Mouse (Mus musculus): ENCODE results near the gene Nfasc.

Gene Nfasc

DNA sequence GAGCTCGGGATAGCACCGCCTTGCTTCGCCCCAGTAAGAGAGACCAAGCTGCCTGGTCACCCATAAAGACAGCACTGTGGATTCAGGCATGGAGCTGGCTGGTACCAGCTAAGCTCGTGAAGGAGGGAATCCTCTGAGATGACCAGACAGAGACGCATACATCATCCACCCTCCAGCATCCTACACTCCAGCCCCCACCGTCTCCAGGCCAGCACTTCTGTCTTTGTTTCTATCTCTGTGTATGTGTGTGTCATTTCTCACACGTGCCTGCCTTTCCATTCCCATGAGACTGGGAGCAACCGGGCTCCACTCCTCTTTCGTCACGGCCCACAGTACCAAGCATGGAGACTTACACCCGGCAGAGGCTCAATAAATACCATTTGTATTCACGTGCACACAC, 9.3 kb downstream of the Nfasc start:
- DNase-seq (ENCODE audit: low read depth) = no peak

DNA sequence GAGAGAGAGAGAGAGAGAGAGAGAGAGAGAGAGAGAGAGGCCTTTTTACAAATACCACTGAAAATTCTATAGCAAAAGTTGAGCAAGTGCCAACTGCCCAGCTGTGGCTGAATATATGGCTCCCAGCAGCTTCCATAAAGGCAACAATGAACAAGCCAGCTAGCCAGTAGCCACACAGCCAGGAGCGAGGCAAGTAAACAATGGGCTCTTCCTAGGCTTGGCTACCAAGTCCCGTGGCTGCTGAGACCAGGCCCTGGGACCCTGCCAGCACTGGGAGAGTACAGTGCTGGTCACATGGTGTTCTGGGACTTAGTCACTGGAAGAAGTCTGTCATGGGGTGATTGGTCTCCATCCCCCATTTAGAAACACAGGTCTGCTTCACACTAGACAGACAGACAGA, 14.0 kb downstream of the Nfasc start:
- no peak for DNase-seq (ENCODE audit: low read depth)

DNA sequence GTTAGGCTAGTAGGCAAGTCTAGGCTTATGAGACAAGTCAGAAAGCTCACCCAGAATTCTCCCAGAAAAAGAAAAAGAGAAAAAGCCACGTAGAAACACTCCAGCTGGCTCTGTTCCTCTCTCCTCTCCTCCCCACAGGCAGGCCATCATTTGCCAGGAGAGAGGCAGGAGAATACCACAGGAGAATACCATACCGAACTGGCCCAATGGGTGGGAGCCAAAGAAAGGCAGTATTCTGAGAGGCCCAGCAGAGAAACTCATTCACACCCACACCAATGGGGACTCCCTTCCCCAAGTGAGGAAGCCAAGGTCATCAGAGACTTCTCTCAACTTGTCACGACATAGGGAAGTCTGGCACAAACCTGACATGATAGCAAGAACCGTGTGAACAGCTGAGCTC, 19.2 kb downstream of the Nfasc start:
- DNase-seq (ENCODE audit: low read depth) = no peak

DNA sequence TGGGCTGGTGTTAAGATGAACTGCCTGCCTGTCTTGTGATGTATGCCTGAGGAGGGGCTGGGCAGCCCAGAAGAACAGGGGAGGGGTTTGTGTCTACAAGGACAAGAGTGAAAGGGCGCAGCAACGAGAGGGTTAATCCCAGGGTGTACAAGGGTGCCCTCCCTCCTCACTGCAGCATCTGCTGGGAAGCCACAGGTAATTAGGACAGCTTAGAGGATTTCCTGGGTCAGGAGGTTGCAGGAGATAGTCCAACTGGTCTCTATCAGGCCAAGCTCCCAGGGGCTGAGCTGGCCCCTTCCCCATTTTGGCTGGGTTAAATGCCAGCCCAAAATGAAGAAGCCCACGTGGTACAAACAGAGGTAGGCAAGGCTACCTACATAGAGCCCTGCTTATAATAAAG, 20.3 kb downstream of the Nfasc start:
- no peak for DNase-seq (ENCODE audit: low read depth)

DNA sequence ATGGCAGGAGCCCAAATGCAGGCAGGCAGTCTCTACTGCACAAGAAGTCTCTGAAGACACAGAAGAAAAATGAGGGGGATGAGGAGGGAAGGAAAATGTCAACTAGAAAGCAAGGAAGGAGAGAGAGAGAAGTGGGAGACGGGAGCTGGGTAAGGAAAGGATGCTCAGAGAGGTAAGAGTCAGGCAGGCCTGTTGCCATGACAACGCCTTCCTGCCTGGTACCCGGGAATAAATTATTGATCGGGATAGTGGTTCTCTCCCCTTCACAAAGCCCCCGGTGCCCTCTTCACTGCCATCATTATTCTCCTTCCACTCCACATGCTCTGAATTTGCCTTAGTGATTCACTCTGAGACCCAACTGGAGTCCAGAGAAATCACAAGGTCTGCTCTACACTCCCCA, 23.4 kb downstream of the Nfasc start:
- DNase-seq (ENCODE audit: low read depth) = no peak

DNA sequence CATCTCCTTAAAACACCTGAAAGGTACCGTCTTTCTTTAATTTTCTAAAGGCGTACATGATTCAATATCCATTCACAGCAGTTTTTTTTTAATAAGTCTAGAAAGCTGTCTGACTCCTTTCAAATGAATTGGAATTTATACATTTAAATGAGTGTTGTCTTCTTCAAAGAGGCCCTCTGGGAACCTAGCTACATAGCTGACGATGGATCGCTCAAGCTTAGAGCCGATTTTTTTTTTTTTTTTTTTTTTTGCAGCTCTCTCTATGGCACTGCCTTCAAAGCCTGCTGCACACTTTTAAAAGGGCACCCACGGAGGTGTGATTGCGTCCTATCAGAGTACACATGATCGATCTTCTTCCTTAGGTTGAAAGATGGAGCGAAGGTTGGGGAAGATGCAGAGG, 26.6 kb downstream of the Nfasc start:
- no peak for DNase-seq (ENCODE audit: low read depth)

DNA sequence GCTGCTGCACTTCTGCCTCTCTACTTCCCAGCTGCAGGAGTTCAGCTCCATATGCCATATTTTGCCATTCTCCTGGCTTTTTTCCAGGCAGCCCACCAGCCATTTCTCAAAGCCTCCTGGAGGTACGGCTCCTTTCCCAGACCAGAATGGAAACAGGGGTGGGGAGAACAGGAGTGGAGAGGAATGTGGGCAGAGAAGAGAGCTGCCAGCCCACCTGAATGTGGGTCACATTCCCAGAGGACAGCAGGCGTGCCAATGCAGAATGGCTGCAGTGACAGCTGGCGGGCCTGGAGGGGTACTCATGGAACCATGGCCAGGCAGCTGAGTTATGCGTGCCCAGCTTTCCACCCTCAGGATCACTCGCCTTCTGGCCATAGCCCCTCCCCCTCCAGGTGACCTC, 32.2 kb downstream of the Nfasc start:
- no peak for DNase-seq (ENCODE audit: low read depth)

DNA sequence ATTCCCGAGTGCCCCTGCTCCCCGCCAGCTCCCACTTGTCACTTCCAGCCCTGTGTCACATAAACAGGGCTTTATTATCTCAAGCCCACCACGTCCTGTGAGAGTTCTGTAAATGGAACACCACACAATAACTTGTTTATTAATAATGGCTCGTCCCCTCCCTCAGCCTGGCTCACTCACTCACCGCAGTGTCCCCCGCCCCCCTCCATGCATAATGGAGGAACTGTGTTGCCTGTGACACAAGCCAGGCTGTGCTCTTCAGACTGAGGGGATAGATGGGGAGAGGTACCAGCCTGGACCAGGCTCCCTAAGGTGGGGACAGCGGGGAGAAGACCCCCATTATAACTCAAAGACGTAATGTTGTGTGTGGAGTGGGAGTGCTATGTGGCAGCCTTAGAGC, 34.3 kb downstream of the Nfasc start:
- DNase-seq (ENCODE audit: low read depth) = no peak

DNA sequence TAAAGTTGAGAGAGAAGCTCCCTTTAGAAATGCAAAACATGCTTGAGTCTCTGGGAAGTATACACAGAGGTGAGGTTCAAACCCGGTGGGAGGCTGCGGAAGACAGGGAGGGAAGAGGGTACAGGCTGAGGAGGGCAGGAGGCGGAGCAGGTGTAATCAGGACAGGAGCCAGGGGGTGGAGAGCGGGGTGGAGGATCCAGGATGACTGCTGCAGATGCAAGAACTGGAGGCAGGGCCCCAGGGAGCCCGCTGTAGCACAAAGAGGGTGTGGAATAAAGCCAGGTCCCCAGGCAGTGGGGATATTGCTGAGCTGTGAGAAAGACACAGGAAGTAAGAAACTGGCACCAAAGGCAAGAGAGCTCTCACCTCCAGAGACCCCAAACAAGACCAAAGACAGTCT, 38.1 kb downstream of the Nfasc start:
- no peak for DNase-seq (ENCODE audit: low read depth)

DNA sequence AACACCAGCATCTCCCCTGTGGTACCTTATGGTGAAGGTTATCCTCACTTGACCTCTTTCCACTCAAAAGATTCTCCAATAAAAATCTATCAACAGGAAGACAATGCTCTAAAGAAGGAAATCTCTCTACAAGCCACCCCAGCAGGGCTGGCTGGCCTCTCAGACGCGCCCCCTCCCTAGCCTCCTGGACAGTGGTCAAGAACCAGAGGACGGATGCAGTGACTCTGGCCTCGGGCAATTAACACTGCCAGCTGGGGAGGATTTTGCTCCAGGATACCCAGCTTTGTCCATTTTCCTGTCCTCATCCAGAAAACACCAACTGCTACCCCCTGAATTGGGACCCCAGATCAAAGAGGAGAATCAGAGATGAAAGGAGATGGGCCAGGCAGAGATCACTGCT, 44.7 kb downstream of the Nfasc start:
- no peak for DNase-seq (ENCODE audit: low read depth)

DNA sequence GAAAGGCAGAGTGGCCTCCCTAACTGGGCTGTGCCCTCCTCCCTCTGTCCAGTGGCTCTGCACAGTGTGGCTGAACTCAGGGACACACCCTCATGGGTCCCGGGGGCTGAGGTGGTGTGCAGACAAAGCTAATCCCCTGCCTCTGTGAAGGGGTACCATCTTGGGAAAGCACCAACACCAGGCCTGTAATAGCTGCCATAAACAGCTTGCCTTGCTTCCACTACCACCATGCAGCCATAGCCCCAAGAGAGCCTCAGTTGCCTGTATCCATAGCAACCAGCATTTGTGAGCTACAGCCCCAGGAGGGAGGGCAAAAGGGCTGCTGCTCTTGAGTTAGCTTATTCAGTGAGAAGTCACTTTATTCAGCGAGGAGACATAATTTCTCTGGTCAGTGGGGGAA, 45.4 kb downstream of the Nfasc start:
- DNase-seq (ENCODE audit: low read depth) = no peak

DNA sequence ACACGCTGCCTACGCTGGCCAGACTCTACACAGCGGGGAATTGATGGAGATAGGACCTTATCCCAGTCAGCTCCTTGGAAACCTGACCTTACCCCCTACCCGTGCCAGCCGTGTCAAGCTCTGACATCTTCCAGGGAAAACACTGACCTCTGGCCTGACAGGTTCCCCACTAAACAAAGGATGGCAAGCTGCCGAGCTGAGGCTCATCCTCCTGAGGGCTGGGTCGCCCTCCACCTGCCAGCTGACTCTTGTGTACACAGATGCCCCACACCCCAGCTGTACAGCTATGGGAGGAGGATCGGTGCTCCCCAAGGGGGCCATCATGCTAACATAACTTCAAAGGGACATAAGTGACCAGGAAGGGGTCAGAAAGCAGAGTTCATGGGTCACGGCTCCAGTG, 47.6 kb downstream of the Nfasc start:
- no peak for DNase-seq (ENCODE audit: low read depth)

DNA sequence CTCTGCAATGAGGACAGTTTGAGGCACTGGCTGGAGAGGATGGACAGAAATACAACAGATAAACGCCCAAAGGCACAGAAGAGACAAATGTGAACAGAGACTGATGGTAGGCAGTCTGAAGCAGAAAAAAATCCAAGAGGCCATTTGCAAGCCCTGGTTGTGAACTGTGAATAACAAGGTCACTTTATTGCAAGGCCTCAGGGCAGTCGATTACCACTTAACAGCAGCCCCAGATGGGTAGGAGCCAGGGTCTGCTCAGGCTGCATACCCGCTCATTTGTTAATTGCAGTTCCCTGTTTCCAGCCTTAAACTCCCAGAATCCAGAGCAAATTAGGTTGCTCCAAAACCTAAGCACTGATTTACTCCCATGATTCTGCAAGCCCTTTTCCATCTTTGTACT, 52.4 kb downstream of the Nfasc start:
- DNase-seq (ENCODE audit: low read depth) = no peak

DNA sequence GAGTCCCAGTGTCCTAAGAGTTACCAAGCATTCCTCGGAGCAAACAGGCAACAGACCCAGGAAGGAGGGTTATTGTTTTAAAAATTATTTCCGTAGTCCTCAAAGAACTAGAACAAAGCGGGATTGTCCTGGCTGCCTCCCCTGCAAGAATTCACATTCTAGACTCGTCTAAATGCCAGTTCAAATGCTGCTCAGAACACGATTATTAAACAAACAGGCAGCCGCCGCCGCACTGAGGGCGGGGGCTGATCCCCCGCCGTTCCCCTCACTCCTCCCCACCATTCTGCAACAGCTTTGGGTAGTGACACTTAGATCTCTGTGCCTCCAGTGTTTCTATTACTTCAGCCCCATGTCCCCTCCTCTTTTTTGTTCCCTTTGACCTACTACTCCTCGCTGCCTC, 62.7 kb downstream of the Nfasc start:
- no peak for DNase-seq (ENCODE audit: low read depth)

DNA sequence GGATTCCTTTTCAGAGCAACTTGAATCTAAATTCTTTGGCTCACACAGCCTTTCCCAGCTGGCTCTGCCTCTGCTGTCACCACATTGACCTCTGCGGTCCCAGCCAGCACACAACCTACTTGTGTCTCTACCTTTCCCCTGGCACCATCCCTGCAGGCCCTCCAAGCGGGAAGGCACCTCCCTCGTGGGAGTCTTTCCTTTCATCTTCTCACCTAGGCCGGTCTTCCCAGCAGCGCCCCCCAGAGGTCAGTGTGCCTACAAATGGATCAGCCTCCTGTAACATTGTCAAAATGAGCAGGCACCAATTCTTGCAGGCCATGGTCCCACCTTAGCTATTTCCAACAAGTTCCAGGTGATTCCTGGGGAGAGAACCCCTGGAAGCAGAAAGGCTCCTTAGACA, 63.5 kb downstream of the Nfasc start:
- no peak for DNase-seq (ENCODE audit: low read depth)

DNA sequence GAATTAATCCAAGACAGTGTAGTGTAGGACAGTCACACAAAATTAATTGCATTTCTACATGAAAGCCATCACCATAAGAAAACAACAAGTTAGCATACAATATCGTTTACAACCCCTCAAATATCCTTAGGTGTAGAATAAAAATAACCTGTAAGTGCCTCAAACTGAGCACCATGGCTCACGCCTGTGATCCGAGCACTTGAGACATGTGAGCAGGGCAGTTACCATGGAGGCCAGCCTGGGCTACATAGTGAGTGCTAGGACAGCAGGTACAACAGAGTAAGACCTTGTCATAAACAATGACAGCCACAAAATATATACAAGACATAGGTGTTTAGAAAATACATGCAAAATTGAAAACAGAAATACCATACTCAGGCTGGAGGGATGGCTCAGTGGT, 68.9 kb downstream of the Nfasc start:
- DNase-seq (ENCODE audit: low read depth) = no peak

DNA sequence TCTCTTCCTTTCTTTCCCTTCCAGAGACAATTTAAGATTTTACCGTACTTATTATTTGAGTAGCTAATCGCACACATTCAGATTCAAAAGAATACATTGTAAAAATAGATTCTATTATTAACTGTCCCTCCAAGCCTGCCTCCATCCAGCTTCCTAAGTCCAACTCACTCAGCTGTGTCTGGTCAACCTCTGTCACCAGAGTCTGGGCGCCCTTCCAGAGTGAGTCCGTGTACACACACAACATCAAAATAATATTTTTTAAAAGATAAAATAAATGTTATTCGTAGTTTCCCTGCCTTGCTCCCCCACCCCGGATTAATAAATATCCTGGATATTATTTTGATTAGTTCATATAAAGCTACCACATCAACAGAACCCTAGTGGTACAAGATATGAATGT, 72.4 kb downstream of the Nfasc start:
- no peak for DNase-seq (ENCODE audit: low read depth)

DNA sequence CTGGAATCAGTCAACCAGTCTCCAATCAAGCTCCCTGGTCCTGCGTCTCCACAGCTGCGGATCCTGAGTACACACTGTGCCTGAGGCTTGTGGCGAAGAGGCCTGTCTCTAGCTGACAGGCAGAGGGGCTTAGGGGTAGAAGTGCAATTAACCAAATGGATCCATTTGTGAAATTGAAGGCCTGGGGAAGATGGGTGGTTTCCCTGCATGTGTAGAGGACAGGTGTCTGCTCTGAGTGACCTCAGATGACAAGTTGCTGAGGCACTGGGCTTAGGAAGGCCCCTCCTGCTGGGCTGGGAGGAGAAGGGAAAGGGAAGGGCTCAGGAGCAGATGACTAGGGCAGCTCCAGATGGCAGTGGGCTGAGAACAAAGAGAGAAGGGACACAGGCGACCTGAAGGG, 81.2 kb downstream of the Nfasc start:
- no peak for DNase-seq (ENCODE audit: low read depth)

DNA sequence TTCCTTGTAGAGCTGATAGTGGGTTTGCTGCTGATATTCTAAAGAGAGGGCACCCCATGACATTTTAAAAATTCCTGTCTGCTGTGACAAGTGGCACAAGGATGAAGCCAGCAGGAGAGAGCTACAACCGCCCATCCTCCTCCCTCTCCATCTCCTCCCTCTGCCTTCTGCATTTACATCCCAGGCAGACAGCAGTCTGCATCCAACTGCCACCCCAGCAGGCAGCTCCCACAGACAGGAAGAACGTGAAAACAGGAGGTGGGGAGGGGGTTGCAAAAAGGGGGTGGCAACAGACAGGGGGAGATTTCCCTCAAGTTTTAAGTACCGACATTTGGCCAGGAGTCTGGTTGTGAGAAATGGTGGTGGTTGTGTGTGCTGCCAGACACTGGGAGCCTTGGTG, 82.0 kb downstream of the Nfasc start:
- no peak for DNase-seq (ENCODE audit: low read depth)

DNA sequence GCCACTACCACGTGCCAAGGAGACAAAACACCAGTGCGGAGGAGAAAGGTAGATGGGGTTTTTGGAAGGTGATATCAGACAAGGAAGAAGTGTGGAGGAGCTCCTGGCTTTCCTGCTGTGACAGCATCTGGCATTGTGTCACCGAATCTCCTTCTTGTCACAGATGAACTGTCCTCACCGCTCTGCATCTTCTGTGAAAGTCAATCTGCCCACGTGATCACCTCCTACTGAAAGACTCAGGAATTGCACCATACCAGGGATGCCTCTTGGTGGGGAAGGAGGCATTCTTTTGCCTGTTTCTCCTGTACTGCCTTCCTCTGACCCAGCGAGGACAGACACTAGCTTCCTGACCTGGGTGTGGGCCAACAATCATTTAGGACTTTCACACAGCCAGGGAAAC, 86.0 kb downstream of the Nfasc start:
- no peak for DNase-seq (ENCODE audit: low read depth)

DNA sequence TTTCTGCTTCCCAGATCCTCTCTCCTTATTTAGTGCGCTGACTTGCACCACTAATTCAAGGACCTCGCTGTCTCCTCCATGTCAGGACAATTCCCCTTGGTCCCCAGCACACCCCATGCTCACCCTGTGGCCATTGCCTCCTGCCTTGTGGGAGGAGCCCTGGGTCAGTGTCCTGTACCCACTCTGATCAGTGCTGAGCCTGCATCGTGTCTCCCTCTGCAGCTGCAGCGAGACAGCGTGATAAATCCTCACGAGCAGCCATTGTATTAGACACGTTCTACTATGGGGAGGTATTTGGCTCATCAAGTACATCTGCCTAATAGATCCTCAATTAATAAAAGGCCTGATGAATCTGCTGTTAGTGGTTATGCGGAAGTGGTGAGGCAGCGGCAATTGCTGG, 86.8 kb downstream of the Nfasc start:
- DNase-seq (ENCODE audit: low read depth) = no peak

DNA sequence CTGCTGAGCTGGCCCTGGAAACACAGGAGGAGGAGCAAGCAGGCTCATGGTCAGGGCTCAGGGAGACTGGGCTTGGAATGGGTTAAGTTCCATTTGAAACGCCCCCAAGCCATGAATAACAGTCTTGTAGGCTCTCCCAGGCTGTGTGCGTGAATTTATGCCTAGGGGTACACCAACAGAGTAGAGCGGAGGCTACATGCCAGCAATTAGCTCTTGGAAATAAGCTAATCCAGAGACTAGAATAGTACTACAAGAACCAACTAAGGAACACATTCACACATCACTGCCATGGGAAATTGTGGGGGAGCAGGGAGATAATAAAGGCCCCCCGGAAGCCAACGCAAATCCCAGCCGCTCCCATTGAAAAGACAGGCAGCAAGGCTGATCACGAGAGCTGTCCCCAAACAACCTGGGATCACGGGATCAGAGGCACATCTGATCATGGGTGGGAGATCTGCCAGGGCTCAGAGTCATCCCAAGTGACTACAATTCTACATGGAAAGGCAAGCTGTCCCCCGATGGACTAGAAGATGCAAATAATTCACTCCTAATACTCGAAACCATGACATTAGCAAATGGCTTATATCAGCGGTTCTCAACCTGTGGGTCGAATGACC, 87.6 kb downstream of the Nfasc start:
- no peak for DNase-seq (ENCODE audit: low read depth)

DNA sequence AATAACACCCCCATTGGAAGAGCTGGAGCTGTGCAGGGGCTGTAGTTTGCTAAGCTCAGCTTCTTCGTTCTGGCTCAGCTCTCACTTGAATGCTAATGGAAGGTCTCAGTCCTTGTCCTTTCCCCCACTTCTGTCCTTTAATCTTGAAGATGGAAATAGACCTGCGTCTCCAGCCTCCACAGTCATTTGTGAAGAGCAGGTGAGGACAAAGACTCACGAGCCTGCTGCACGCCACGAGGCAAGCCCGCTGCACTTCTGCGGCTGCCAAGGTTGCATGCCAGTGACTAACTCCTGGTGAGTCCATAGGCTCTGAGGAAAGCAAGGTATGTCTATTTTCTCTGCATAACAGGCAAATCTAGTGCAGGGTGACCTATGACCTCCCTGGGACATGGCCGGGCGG, 88.4 kb downstream of the Nfasc start:
- no peak for DNase-seq (ENCODE audit: low read depth)

DNA sequence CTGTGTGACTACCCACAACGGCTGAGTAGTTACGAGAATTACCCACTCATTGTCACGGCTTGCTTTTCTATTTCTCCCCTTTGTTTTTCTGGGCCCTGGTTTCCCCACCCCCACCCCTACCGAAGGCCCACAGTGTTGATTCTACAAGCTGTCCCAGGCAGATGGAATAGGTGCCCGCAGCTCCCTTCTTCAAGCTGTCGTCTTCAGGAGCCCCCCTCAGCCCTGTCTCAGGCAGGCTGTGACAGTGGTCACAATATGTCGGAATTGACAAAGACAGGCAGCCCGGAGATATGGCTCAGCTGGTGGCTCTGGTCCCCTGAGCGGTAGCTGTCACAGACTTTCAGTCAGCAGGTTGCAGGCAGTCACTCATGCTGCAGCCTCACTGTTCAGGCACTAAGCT, 90.9 kb downstream of the Nfasc start:
- DNase-seq (ENCODE audit: low read depth) = no peak

DNA sequence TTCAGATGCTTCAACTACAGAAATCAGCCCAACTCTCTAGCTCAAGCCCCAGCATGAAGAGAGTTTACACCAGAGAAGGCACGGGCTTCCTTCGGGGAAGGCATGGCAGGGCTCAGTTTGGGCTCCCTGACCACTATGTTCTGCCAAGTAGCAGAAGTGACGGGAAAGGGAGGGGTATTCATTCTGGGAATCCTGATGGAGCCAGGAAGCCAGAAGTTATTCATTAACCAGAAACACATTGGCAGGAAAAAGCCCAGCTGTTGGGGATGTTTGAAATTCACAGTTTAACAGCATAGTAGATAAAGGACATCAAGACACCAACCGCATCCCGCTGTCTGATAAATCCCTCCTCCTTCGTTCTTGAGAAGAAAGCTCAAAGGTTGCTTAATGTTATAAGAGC, 93.6 kb downstream of the Nfasc start:
- DNase-seq (ENCODE audit: low read depth) = no peak

All from induced T-regulatory cell, adult 2 months (primary cell).